Mouse (Mus musculus) C2C12 (cell line): ENCODE results near the gene Sema3b. TPM values are rescaled to one million over a fixed set of nuclear protein-coding genes. Genes with fewer than 3 reads are reported as not detected.

Source experiments
- H3K27me3 ChIP-seq: one replicate; pipeline ENCODE4 v1.6.1; 2011; ENCODE audit not compliant: control insufficient read depth, insufficient read depth, insufficient read length
- H3K36me3 ChIP-seq: one replicate; pipeline ENCODE4 v1.6.1; 2011; ENCODE audit not compliant: control insufficient read depth, insufficient read depth
- H3K4me3 ChIP-seq: one replicate; pipeline ENCODE4 v1.5.1; 2011; ENCODE audit warnings: mild to moderate bottlenecking, control low read depth; ENCODE audit not compliant: poor library complexity, insufficient read depth, severe bottlenecking
- H3K79me2 ChIP-seq: one replicate; pipeline ENCODE4 v1.6.1; 2011; ENCODE audit not compliant: control insufficient read depth, insufficient read depth
- H3K79me3 ChIP-seq: one replicate; pipeline ENCODE4 v1.6.1; 2011; ENCODE audit warnings: low read depth, control low read depth
- H3ac ChIP-seq: one replicate; pipeline ENCODE3; 2011; ENCODE audit warnings: low read depth; ENCODE audit not compliant: control insufficient read depth, insufficient read length
- CEBPB ChIP-seq: IDR thresholded peaks from one replicate; pipeline ENCODE4 v1.6.1; 2011; ENCODE audit warnings: low read depth, mild to moderate bottlenecking, control low read depth, moderate library complexity
- CTCF ChIP-seq: IDR thresholded peaks from one replicate; pipeline ENCODE4 v1.5.1; 2011; ENCODE audit not compliant: control insufficient read depth, insufficient read depth, insufficient read length
- FOSL1 ChIP-seq: IDR thresholded peaks from one replicate; pipeline ENCODE4 v1.8.0; 2011; ENCODE audit warnings: mild to moderate bottlenecking, low read length; ENCODE audit not compliant: poor library complexity, insufficient read depth, severe bottlenecking
- MAX ChIP-seq: IDR thresholded peaks from one replicate; pipeline ENCODE4 v1.6.1; 2011; ENCODE audit warnings: mild to moderate bottlenecking, control low read depth
- MYOD1 ChIP-seq: IDR thresholded peaks from one replicate; pipeline ENCODE4 v1.6.1; 2011; ENCODE audit warnings: low read depth; ENCODE audit not compliant: control insufficient read depth, insufficient read length
- MYOG ChIP-seq: IDR thresholded peaks from one replicate; pipeline ENCODE4 v1.6.1; 2011; ENCODE audit not compliant: control insufficient read depth, insufficient read length; ENCODE audit errors: extremely low read depth
- USF1 ChIP-seq: IDR thresholded peaks from one replicate; pipeline ENCODE4 v1.6.1; 2011; ENCODE audit warnings: low read depth, mild to moderate bottlenecking, control low read depth, moderate library complexity
- polyA plus RNA-seq: library from polyadenylated mRNA; unstranded; fragments of >200 nt; fragmentation: generic; extraction: Trizol; gene quantifications from one replicate; pipeline ENCODE4 v1.2.1, GENCODE M21; 2012; ENCODE audit warnings: missing spikeins

Sema3b gene
- polyA plus RNA-seq, 1 experiment, result 13.7 TPM

DNA sequence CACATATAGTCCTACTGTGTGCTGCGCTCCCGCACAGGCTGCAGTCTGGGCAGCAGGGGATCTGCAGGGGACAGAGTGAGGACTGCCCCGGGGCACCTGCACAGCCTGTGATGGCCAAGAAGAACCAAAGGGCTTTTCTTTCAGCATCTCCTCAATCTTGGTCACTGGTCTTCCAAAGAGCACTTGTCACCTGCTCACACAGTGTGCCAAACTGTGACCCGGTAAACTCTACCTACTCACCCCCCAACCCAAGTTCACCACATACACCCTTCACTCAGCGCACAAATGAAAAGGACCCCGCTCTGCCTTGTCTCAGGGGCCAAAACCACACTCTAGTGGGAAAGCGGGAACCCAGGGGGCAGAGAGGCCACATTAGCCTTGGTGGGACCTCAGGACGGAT is 22.8 kb upstream of the Sema3b start:
- Histone ChIP-seq H3K79me2 (peaks cover 82% of the 10 kb centered on the region), H3K36me3 (peaks cover 4% of the 10 kb centered on the region), H3ac (no peak overlapping the region), H3K79me3 (peaks cover 64% of the 10 kb centered on the region), H3K4me3 (no peak overlapping the region), H3K27me3 (no peaks in the 10 kb centered on the region)
- TF ChIP-seq MAX (no peak), CEBPB (no peak), MYOG (no peak), MYOD1 (no peak)

DNA sequence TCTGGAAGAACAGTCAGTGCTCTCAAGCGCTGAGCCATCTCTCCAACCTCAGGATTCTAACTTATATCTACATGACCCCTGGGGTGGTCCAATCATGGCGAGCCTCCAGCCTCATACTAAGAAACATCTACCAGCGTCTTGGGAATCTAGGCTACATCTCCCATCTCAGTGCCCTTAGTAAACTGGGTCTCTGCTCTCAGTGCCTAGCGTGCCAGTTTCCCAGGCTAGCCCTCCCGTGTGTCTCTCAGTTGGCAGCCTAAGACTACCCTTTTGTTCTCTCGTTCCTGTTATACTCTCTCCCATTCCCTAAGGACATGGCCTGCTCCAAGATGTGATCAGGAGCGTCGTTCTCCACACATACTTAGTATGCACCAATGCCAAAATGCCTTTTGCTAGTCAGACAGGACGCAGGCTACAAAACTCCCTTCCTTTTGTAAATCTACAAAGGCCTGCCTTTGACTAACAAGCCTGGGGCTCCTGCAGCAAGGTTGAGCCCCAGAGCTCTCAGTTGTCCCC is 22.3 kb upstream of the Sema3b start:
- no peak overlapping the region for H3K4me3 ChIP-seq
- peaks cover 4% of the 10 kb centered on the region for H3K36me3 ChIP-seq
- no peak for TF ChIP-seq CTCF
- no peak for TF ChIP-seq MYOG
- TF ChIP-seq FOSL1, result no peak
- TF ChIP-seq USF1, result no peak
- TF ChIP-seq MAX, result no peak
- TF ChIP-seq MYOD1, result no peak
- no peak for TF ChIP-seq CEBPB

DNA sequence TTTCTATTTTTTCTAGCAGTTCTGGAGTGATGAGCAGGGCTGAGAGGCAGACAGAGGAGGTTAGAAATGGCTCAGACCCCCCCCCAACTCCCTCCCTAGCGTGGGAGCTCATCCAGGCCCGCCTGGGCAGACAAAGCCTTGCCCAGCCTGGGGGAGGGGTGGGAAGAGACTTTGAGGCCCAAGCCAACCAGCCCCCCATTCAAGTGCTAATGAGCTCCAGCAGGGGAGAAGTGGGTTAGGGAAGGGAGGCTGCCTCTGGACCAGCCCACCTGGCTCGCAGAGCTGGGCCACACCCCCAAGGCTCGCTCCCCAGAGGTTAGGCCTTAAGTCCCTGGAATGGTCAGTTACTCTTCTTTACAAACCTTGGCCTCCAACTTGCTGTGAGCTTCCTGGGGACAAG is 21.5 kb upstream of the Sema3b start:
- Histone ChIP-seq H3K27me3 (no peaks in the 10 kb centered on the region), H3K4me3 (no peak overlapping the region), H3K36me3 (peaks cover 4% of the 10 kb centered on the region), H3ac (no peak overlapping the region), H3K79me3 (peaks cover 72% of the 10 kb centered on the region), H3K79me2 (peaks cover 95% of the 10 kb centered on the region)
- TF ChIP-seq USF1 (no peak), FOSL1 (no peak), CTCF (no peak), MAX (no peak), CEBPB (no peak), MYOG (no peak), MYOD1 (no peak)

More for the DNA sequence above, 22.3 kb upstream of the Sema3b start:
- Histone ChIP-seq H3ac (no peak overlapping the region), H3K79me3 (peaks cover 66% of the 10 kb centered on the region), H3K27me3 (no peaks in the 10 kb centered on the region), H3K79me2 (peaks cover 87% of the 10 kb centered on the region)

DNA sequence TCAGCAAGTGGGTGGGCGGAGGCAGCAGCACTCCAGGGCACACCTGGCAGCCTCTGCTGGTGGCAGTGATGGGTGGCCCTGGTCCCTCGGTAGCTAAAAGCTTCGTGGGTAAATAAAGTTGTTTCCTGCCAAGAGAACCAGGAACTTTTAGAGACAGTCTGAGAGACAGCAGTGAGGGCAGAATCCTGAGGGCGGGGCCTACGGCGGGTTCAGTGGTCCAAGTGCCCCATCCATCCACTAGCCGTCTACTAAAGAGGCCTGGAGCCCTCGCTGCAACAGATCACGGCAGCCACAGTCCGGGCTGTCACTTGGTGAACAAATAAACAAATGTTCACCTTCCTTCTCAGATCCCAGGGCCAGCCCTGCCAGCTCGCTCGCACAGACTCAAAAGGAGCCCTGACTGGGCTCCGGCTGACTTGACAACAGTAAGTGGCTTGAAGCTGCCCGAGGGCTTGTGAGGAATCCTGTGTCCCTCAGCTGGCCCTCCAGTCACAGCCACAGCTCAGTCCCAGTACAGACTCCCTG is 20.9 kb upstream of the Sema3b start:
- Histone ChIP-seq H3K4me3 (no peak overlapping the region), H3K79me2 (peaks cover 100% of the 10 kb centered on the region), H3K79me3 (peaks cover 78% of the 10 kb centered on the region), H3ac (no peak overlapping the region), H3K36me3 (peaks cover 4% of the 10 kb centered on the region), H3K27me3 (no peaks in the 10 kb centered on the region)
- no peak for TF ChIP-seq USF1
- TF ChIP-seq MYOG, result no peak
- TF ChIP-seq FOSL1, result no peak
- no peak for TF ChIP-seq CEBPB
- TF ChIP-seq CTCF, result no peak
- no peak for TF ChIP-seq MYOD1
- no peak for TF ChIP-seq MAX

DNA sequence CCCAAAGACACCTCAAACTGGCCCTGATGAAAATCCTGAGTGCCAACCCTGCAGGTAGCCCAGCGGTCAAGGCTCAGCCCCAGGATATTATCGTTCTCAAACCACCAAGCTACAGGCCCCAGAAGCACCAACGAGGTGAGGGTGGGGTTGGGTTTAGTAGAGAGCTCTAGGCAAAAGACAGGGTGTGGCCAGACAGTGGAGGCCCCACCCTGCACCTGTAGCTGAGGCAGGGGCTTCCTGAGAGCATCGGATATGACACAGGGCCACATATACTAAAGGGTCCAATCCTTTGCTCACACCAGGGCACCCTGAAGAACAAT is 20.3 kb upstream of the Sema3b start:
- H3K4me3 ChIP-seq, result no peak overlapping the region

DNA sequence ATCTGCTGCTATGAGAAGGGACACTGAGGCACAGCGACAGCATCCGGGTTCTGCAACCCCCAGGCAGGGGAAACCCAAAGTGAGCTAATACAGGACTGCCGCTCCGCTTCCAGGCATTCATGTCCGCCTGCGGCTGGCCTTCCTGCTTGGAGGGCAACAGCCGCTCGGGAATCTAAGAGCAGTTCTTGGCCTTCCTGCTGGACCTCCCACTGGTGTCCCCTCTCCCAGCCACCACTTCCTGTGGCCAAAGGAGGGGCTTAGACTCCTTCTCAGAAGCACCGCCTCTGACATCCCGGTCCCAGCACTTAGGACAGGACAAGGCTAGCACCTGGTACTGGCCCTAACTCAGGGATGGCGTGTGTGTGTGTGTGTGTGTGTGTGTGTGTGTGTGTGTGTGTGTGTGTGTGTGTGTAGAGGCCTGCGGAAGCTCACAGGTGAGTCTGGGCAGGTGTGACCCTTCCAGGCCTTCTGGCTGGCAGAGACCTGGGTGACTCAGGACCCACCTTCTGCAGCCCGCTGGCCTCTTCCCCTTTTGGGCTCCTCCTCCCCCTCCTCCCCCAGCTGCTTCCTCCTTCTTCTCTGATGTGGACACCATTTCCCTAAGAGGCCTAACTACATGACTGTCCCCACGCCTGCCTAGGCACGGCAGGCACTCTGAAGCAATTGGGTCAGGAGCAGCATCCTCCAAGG is 19.8 kb upstream of the Sema3b start:
- TF ChIP-seq MAX (no peak), CTCF (no peak), MYOG (no peak), CEBPB (no peak), FOSL1 (no peak), USF1 (no peak), MYOD1 (no peak)
- H3K27me3 ChIP-seq, result no peaks in the 10 kb centered on the region
- H3K79me3 ChIP-seq, result peaks cover 79% of the 10 kb centered on the region
- peaks cover 100% of the 10 kb centered on the region for H3K79me2 ChIP-seq
- H3K4me3 ChIP-seq, result no peak overlapping the region
- H3ac ChIP-seq, result no peak overlapping the region
- H3K36me3 ChIP-seq, result peaks cover 15% of the 10 kb centered on the region

More for the DNA sequence above, 20.3 kb upstream of the Sema3b start:
- Histone ChIP-seq H3ac (no peak overlapping the region), H3K36me3 (peaks cover 10% of the 10 kb centered on the region), H3K79me3 (peaks cover 78% of the 10 kb centered on the region), H3K27me3 (no peaks in the 10 kb centered on the region), H3K79me2 (peaks cover 100% of the 10 kb centered on the region)
- TF ChIP-seq CEBPB (no peak), USF1 (no peak), FOSL1 (no peak), MYOD1 (no peak), MYOG (no peak), MAX (no peak), CTCF (no peak)
